Mouse (Mus musculus) v-Abl transformed pro-B cells (cell line): ENCODE data around the gene Fth1.

Experiments
- in situ Hi-C, 2 experiments: fragments of 400-800 bp; cut with MboI; formaldehyde crosslinking; loops; one replicate each; pipeline ENCODE4 v1.15.1; 2025; ENCODE audit not compliant: unreplicated experiment in 2 of 2

Gene Fth1

GRCm38 (mm10) chr19:10015442-10015841 is 35.0 kb downstream of the Fth1 start:
- in situ Hi-C loops = no loop called here

- in situ Hi-C loops = no loop called here
Observed at GRCm38 (mm10) chr19:10016151-10016550, 35.8 kb downstream of the Fth1 start.

GRCm38 (mm10) chr19:10017637-10018526 is 37.5 kb downstream of the Fth1 start:
- in situ Hi-C loops = no loop called here

- in situ Hi-C loops = no loop called here
Observed at GRCm38 (mm10) chr19:10018527-10018818, 38.1 kb downstream of the Fth1 start.

GRCm38 (mm10) chr19:10019214-10019760 is 38.9 kb downstream of the Fth1 start:
- in situ Hi-C loops = no loop called here

- in situ Hi-C loops = no loop called here
Observed at GRCm38 (mm10) chr19:10021981-10022380, 41.6 kb downstream of the Fth1 start.

- in situ Hi-C loops = no loop called here
Observed at GRCm38 (mm10) chr19:10022414-10023303, 42.3 kb downstream of the Fth1 start.

GRCm38 (mm10) chr19:10023304-10023758 is 42.9 kb downstream of the Fth1 start:
- in situ Hi-C loops = no loop called here

GRCm38 (mm10) chr19:10025169-10025875 is 44.9 kb downstream of the Fth1 start:
- in situ Hi-C loops = loop anchor here in 1 of 2 experiments (25.0 kb wide), 1 partner anchor 888 kb away; the partner anchor contains the start of gene Asrgl1

- in situ Hi-C loops = loop anchor here (5.0 to 25.0 kb wide), 3 partner anchors 32 to 892 kb away; partner anchors contain the start of genes Asrgl1 (in 1 of the 2) and Fads1 (in 1 of the 2)
Observed at GRCm38 (mm10) chr19:10029746-10030145, 49.3 kb downstream of the Fth1 start.

GRCm38 (mm10) chr19:10033211-10033973 is 53.0 kb downstream of the Fth1 start:
- in situ Hi-C loops = loop anchor here (5.0 to 25.0 kb wide), 3 partner anchors 36 to 896 kb away; partner anchors contain the start of genes Asrgl1 (in 1 of the 2) and Fads1 (in 1 of the 2)

- in situ Hi-C loops = loop anchor here (5.0 to 25.0 kb wide), 3 partner anchors 37 to 897 kb away; partner anchors contain the start of genes Asrgl1 (in 1 of the 2) and Fads1 (in 1 of the 2)
Observed at GRCm38 (mm10) chr19:10034356-10034755, 54.0 kb downstream of the Fth1 start.
